Mouse (Mus musculus) bone marrow, adult 2 months (tissue): Measurements from ENCODE around the gene Pnpla1. TPM values are rescaled to one million over a fixed set of nuclear protein-coding genes. Genes with fewer than 3 reads are reported as not detected.
"Not testable (repeated sequence)": the region's sequence is repeated elsewhere in the genome, so short reads cannot be mapped to it uniquely, and the experiment has no call there.

Experiments used
- H3K27ac ChIP-seq: fragments of 200-500 bp; 2 replicates; pipeline ENCODE4 v1.5.1; 2012; ENCODE audit warnings: low read depth, mild to moderate bottlenecking, control low read depth, inconsistent platforms, low read length; ENCODE audit not compliant: control insufficient read depth, poor library complexity, insufficient read depth
- H3K4me1 ChIP-seq: fragments of 200-500 bp; 2 replicates; pipeline ENCODE4 v1.6.1; 2011; ENCODE audit warnings: low read length; ENCODE audit not compliant: control insufficient read depth, insufficient read depth
- H3K4me3 ChIP-seq: fragments of 200-500 bp; replicated peaks from 2 replicates; pipeline ENCODE3; 2011; ENCODE audit warnings: mild to moderate bottlenecking, low read depth, low read length, control low read depth; ENCODE audit not compliant: control insufficient read depth
- CTCF ChIP-seq: fragments of 200-500 bp; IDR thresholded peaks from 2 replicates; pipeline ENCODE4 v1.5.1; 2011; ENCODE audit warnings: low read length, control low read depth; ENCODE audit not compliant: control insufficient read depth, insufficient read depth
- POLR2A ChIP-seq: fragments of 200-500 bp; IDR thresholded peaks from 2 replicates; pipeline ENCODE4 v1.6.1; 2011; ENCODE audit warnings: low read depth, mild to moderate bottlenecking, control low read depth, low read length, borderline replicate concordance; ENCODE audit not compliant: control insufficient read depth
- WGBS: fragments of 180-500 bp; shearing (Covaris S2); methylation state at CpG from one replicate; pipeline ENCODE4 v1.1.7; 2018; 5-methylcytosine and 5-hydroxymethylcytosine counted together
- polyA plus RNA-seq: library from polyadenylated mRNA; stranded (reverse); fragments of >200 nt; gene quantifications from 2 replicates; pipeline ENCODE4 v1.2.4, GENCODE M21; 2011; ENCODE audit warnings: low replicate concordance; ENCODE audit not compliant: missing spikeins, insufficient read depth, insufficient read length

Pnpla1 gene
- polyA plus RNA-seq, 1 experiment: 0.67 TPM

- Histone ChIP-seq H3K4me3 (no peak overlapping the region), H3K27ac (no peak overlapping the region), H3K4me1 (peaks cover 3% of the 10 kb centered on the region; the same call in 1 of the 2 replicates)
- 77% methylated on average over 9 of the region's 9 CpGs for WGBS
- TF ChIP-seq CTCF: no peak
- TF ChIP-seq POLR2A: no peak
Measured at GRCm38 (mm10) chr17:28832040-28832439, 26.2 kb upstream of the Pnpla1 start.

GRCm38 (mm10) chr17:28832875-28833274 lies 25.3 kb upstream of the Pnpla1 start:
- 81% methylated on average over 3 of the region's 3 CpGs for WGBS
- Histone ChIP-seq H3K4me3 (no peak overlapping the region), H3K4me1 (peaks cover 2% of the 10 kb centered on the region; the same call in 1 of the 2 replicates), H3K27ac (no peak overlapping the region)
- TF ChIP-seq CTCF (no peak), POLR2A (no peak)

GRCm38 (mm10) chr17:28834676-28835075 lies 23.5 kb upstream of the Pnpla1 start:
- no peak overlapping the region for H3K4me3 ChIP-seq
- no peaks in the 10 kb centered on the region; the same call in 1 of the 2 replicates for H3K4me1 ChIP-seq
- TF ChIP-seq POLR2A: no peak
- TF ChIP-seq CTCF: no peak
- no peak overlapping the region for H3K27ac ChIP-seq
- WGBS: 88% methylated on average over 10 of the region's 10 CpGs

DNA sequence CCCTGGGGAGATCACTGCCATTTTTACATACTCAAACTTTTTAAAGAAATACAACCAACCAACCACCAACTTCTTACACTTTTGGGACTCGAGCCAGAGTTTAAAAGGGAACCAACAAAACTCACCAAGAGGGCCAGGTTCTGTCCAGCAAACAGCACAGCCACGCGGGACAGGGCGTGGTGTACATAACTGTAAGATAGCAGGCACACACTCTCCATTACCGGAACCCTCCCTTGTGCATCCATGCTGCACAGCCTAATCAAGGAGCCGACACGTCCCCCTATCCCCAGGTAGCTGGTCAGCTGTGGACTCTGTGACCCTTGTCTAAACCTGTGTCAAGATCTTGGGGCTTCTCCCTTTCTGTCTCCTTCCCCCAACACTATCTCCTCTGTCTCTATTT lies 20.4 kb upstream of the Pnpla1 start:
- Histone ChIP-seq H3K27ac (no peak overlapping the region), H3K4me1 (no peaks in the 10 kb centered on the region), H3K4me3 (no peak overlapping the region)
- 71% methylated on average over 7 of the region's 7 CpGs for WGBS
- no peak for TF ChIP-seq POLR2A
- no peak for TF ChIP-seq CTCF

GRCm38 (mm10) chr17:28841947-28842346 lies 16.3 kb upstream of the Pnpla1 start:
- H3K27ac ChIP-seq, H3K4me3 ChIP-seq, H3K4me1 ChIP-seq: not testable (repeated sequence)
- WGBS: 97% methylated on average over 4 of the region's 4 CpGs

DNA sequence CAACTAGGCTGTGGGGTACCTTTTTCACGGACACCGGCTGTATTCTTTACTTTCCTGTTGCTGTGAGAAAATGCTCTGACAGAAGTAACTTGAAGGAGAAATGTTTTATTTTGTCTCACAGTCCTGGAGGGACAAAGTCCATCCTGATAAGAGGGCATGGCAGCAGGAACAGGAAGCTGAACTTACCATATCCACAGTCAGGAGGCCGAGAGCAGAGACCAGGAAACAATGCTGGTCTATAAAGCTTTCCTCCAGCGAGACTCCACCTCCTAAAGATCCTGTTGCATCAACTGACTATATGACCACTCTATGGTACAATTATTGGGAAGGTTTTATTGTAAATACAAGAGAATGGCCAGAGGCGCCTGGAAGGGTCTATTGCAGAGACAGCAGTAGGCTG lies 14.5 kb upstream of the Pnpla1 start:
- WGBS: 74% methylated on average over 5 of the region's 5 CpGs
- H3K4me1 ChIP-seq: no peaks in the 10 kb centered on the region
- no peak overlapping the region for H3K4me3 ChIP-seq
- H3K27ac ChIP-seq: no peak overlapping the region
- TF ChIP-seq CTCF (no peak), POLR2A (no peak)

GRCm38 (mm10) chr17:28846974-28847617 lies 11.1 kb upstream of the Pnpla1 start:
- whole genome bisulfite sequencing: 61% methylated on average over 11 of the region's 11 CpGs

DNA sequence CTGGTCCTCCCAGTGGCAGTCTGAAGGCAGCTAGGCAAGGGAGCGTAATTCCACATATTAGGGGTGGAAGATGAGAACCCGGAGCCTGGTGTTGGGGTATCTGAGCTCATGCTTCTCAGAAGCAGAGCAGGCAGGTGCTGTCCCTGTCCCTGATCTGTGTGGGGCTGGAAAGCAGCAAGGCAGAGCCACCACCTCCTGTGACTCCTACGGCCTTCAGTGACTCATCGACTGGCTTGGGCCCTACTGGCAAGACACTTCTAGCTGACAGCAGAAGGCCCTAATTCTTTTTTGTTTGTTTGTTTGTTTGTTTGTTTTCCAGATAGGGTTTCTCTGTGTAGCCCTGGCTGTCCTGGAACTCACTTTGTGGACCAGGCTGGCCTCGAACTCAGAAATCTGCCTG lies 7.7 kb upstream of the Pnpla1 start:
- H3K27ac ChIP-seq: no peak overlapping the region
- no peak overlapping the region for H3K4me3 ChIP-seq
- peaks cover 2% of the 10 kb centered on the region; the same call in 1 of the 2 replicates for H3K4me1 ChIP-seq
- WGBS: 92% methylated on average over 5 of the region's 5 CpGs
- no peak for TF ChIP-seq POLR2A

More at GRCm38 (mm10) chr17:28846974-28847617, 11.1 kb upstream of the Pnpla1 start:
- H3K27ac ChIP-seq: no peak overlapping the region
- H3K4me1 ChIP-seq: no peaks in the 10 kb centered on the region
- TF ChIP-seq CTCF: no peak
- no peak for TF ChIP-seq POLR2A
- no peak overlapping the region for H3K4me3 ChIP-seq

- 37% methylated on average over 7 of the region's 7 CpGs for WGBS
- Histone ChIP-seq H3K4me3 (no peak overlapping the region), H3K4me1 (peaks cover 2% of the 10 kb centered on the region; the same call in 1 of the 2 replicates), H3K27ac (no peak overlapping the region)
- no peak for TF ChIP-seq CTCF
- TF ChIP-seq POLR2A: no peak
Measured at GRCm38 (mm10) chr17:28854377-28854776, 3.8 kb upstream of the Pnpla1 start.
